Mouse (Mus musculus) thymus, postnatal 10 days (tissue): ENCODE measurements at regions not wholly inside any gene's neighbourhood (a gene's known extent, or its start where the extent isn't known, plus 50 kb on each side); places are given as distances from the start of the nearest gene placed in this dataset.

Source experiments
- DNase-seq, 2 experiments: peaks; one replicate each; pipeline ENCODE4 v3.0.0; 2021; ENCODE audit warnings: low spot score in 2 of 2

- no peak for DNase-seq
These were observed 113.0 kb upstream of the Sash1 start for GRCm38 (mm10) chr10:8998758-8999398.

- DNase-seq, result no peak
These were observed 112.5 kb upstream of the Sash1 start for GRCm38 (mm10) chr10:8998356-8998755.

- no peak for DNase-seq
These were observed 109.2 kb upstream of the Sash1 start for GRCm38 (mm10) chr10:8995097-8995496.

GRCm38 (mm10) chr10:8986339-8986738, 100.5 kb upstream of the Sash1 start:
- no peak for DNase-seq

- no peak for DNase-seq
These were observed 97.5 kb upstream of the Sash1 start for GRCm38 (mm10) chr10:8983347-8983746.

GRCm38 (mm10) chr10:8980568-8980967, 94.7 kb upstream of the Sash1 start:
- DNase-seq, result no peak

- DNase-seq, result no peak
These were observed 92.7 kb upstream of the Sash1 start for GRCm38 (mm10) chr10:8978595-8978994.

- DNase-seq, result peak; percentile 10 to 20
These were observed 88.1 kb upstream of the Sash1 start for GRCm38 (mm10) chr10:8973934-8974333.

GRCm38 (mm10) chr10:8972789-8973551, 87.1 kb upstream of the Sash1 start:
- no peak for DNase-seq

- DNase-seq, result no peak
These were observed 84.9 kb upstream of the Sash1 start for GRCm38 (mm10) chr10:8970807-8971206.

- no peak for DNase-seq
These were observed 83.7 kb upstream of the Sash1 start for GRCm38 (mm10) chr10:8969586-8969985.

GRCm38 (mm10) chr10:8969016-8969415, 83.1 kb upstream of the Sash1 start:
- no peak for DNase-seq

GRCm38 (mm10) chr10:8968276-8968923, 82.5 kb upstream of the Sash1 start:
- no peak for DNase-seq

- no peak for DNase-seq
These were observed 77.1 kb upstream of the Sash1 start for GRCm38 (mm10) chr10:8962921-8963320.

- DNase-seq, result no peak
These were observed 75.2 kb upstream of the Sash1 start for GRCm38 (mm10) chr10:8960964-8961675.

GRCm38 (mm10) chr10:8960275-8960960, 74.5 kb upstream of the Sash1 start:
- DNase-seq, result no peak

GRCm38 (mm10) chr10:8955499-8956211, 69.8 kb upstream of the Sash1 start:
- no peak for DNase-seq

GRCm38 (mm10) chr10:8954003-8954402, 68.1 kb upstream of the Sash1 start:
- no peak for DNase-seq

GRCm38 (mm10) chr10:8952922-8953321, 67.1 kb upstream of the Sash1 start:
- DNase-seq, result no peak

- DNase-seq, result no peak
These were observed 66.1 kb upstream of the Sash1 start for GRCm38 (mm10) chr10:8951937-8952336.

- no peak for DNase-seq
These were observed 65.5 kb upstream of the Sash1 start for GRCm38 (mm10) chr10:8951236-8951825.
